Mouse (Mus musculus) myocyte (in vitro differentiated cells): Measurements from ENCODE around the gene Khdrbs1.

ENCODE experiments used
- MYOD1 ChIP-seq, 3 experiments: IDR thresholded peaks; one replicate each; pipeline ENCODE4 v1.6.1; 2011; ENCODE audit warnings: control low read depth in 2 of 3, low read depth in 2 of 3, mild to moderate bottlenecking in 2 of 3, moderate library complexity in 1 of 3; ENCODE audit not compliant: insufficient read length in 2 of 3, control insufficient read depth in 1 of 3
- POLR2A ChIP-seq: IDR thresholded peaks from one replicate; pipeline ENCODE4 v1.6.1; 2011; ENCODE audit warnings: low read depth, mild to moderate bottlenecking, control low read depth, moderate library complexity; ENCODE audit not compliant: insufficient read length
- TCF3 ChIP-seq: IDR thresholded peaks from one replicate; pipeline ENCODE4 v1.6.1; 2011; ENCODE audit warnings: low read depth, control low read depth; ENCODE audit not compliant: insufficient read length

GRCm38 (mm10) chr4:129789635-129790034 lies 47.5 kb upstream of the Khdrbs1 start:
- no peak for TF ChIP-seq POLR2A
- no peak for TF ChIP-seq MYOD1 (IDR thresholded peaks at IDR 0.05; ENCODE audit: control insufficient read depth in 1 of 3, insufficient read length in 2 of 3, low read depth in 2 of 3)
- no peak for TF ChIP-seq TCF3
